Comparison of ENCODE assay signal across 29 mouse cellular contexts in genomic region chr6:65262572-65262971, GRCm38 (mm10).
DNase-seq lines count a peak whose midpoint lies in the region; ATAC-seq and TF ChIP-seq lines count a peak whose summit lies in the region.
"Had no signal": no experiment of that assay in that cellular context is flagged by ENCODE, and none has a peak within 500 bp of the region (broad histone marks: within the 10 kb centered on the region; RNA-seq: fewer than 3 reads in every experiment).

No protein-coding gene starts in this region.

- no peaks in the 10 kb centered on the region for H3K36me3 ChIP-seq in midbrain, postnatal 0 days (ENCODE audit: insufficient read depth, low read length)
- H3K36me3 ChIP-seq in midbrain, embryonic 10.5 days, result no peaks in the 10 kb centered on the region
- H3K36me3 ChIP-seq in liver, postnatal 0 days (replicated peaks; ENCODE audit: insufficient read depth, low read length), result no peaks in the 10 kb centered on the region
- H3K36me3 ChIP-seq: embryonic facial prominence, embryonic 12.5 days; forebrain, embryonic 15.5 days; heart, embryonic 12.5 days; hindbrain, embryonic 13.5 days; limb, embryonic 12.5 days; liver, embryonic 15.5 days; lung, embryonic 15.5 days; neural tube, embryonic 12.5 days had no signal

- TF ChIP-seq POLR2A in cerebellum, adult 2 months (IDR thresholded peaks at IDR 0.05; ENCODE audit: borderline replicate concordance, insufficient read depth, low read length), result no peak

- no peak for ATAC-seq in midbrain, postnatal 0 days (ENCODE audit: low FRiP score)
- ATAC-seq in liver, postnatal 0 days, result no peak
- ATAC-seq: forebrain, embryonic 15.5 days; inflammation-experienced regulatory T-cells, adult 6 months; midbrain, embryonic 16.5 days had no signal

- H3K9me3 ChIP-seq in midbrain, postnatal 0 days (ENCODE audit: low read length), result no peaks in the 10 kb centered on the region
- no peaks in the 10 kb centered on the region for H3K9me3 ChIP-seq in midbrain, embryonic 10.5 days (replicated peaks)
- H3K9me3 ChIP-seq in liver, postnatal 0 days (ENCODE audit: low read length), result no peaks in the 10 kb centered on the region
- H3K9me3 ChIP-seq: embryonic facial prominence, embryonic 12.5 days; forebrain, embryonic 15.5 days; heart, embryonic 12.5 days; hindbrain, embryonic 13.5 days; limb, embryonic 12.5 days; liver, embryonic 15.5 days; lung, embryonic 15.5 days; neural tube, embryonic 12.5 days had no signal

- no peak for TF ChIP-seq EP300 in liver, postnatal 0 days (IDR thresholded peaks at IDR 0.05; ENCODE audit: low read depth)

- H3K27ac ChIP-seq in midbrain, postnatal 0 days (ENCODE audit: low read depth, low read length), result no peak overlapping the region
- H3K27ac ChIP-seq in midbrain, embryonic 10.5 days (replicated peaks), result no peak overlapping the region
- H3K27ac ChIP-seq in cerebellum, adult 2 months (ENCODE audit: insufficient read depth, low read length), result no peak overlapping the region
- H3K27ac ChIP-seq in liver, postnatal 0 days (ENCODE audit: low read depth), result no peak overlapping the region
- H3K27ac ChIP-seq: embryonic facial prominence, embryonic 12.5 days; forebrain, embryonic 15.5 days; gastrocnemius, adult 2 months; hindbrain, embryonic 13.5 days; left cerebral cortex, adult 2 months; limb, embryonic 12.5 days; liver, embryonic 15.5 days; lung, embryonic 15.5 days; neural tube, embryonic 12.5 days had no signal

- no peak overlapping the region for H3K4me2 ChIP-seq in midbrain, postnatal 0 days (ENCODE audit: low read depth, low read length, poor library complexity, severe bottlenecking)
- H3K4me2 ChIP-seq in liver, postnatal 0 days (ENCODE audit: low read depth, low read length), result no peak overlapping the region
- H3K4me2 ChIP-seq: embryonic facial prominence, embryonic 12.5 days; forebrain, embryonic 15.5 days; heart, embryonic 12.5 days; hindbrain, embryonic 13.5 days; limb, embryonic 12.5 days; liver, embryonic 15.5 days; lung, embryonic 15.5 days; midbrain, embryonic 11.5 days; neural tube, embryonic 12.5 days had no signal

- WGBS in midbrain, postnatal 0 days, result 79% methylated on average over 1 of the region's 1 CpGs
- WGBS in midbrain, embryonic 10.5 days, result 93% methylated on average over 1 of the region's 1 CpGs
- 9% methylated on average over 1 of the region's 1 CpGs for WGBS in cerebellum, adult 2 months
- 69% methylated on average over 1 of the region's 1 CpGs for WGBS in liver, postnatal 0 days (ENCODE audit: insufficient replicate concordance)

- DNase-seq in midbrain, postnatal 0 days (ENCODE audit: low spot score), result peak; percentile 12
- DNase-seq in midbrain, embryonic 10.5 days (ENCODE audit: low spot score), result no peak
- peak; percentile 44 to 84 for DNase-seq in cerebellum, adult 2 months
- DNase-seq in cerebellum, postnatal 14 days, result peak; percentile 77 to 86
- DNase-seq in liver, postnatal 0 days, result no peak
- no peak for DNase-seq in retina, embryonic 14.5 days (ENCODE audit: low spot score)
- DNase-seq: adrenal gland, postnatal 36 days; B cell, adult 2 months; embryo, embryonic 11 days; gastrocnemius, adult 2 months; gastrocnemius, postnatal 36 days; heart, adult 18-20 months; heart, postnatal 4 days; kidney, adult 8-10 months; kidney, postnatal 14 days; layer of hippocampus, adult 9-11 months had no signal

- no peak overlapping the region for H3K4me3 ChIP-seq in midbrain, postnatal 0 days (ENCODE audit: low read depth, low read length)
- no peak overlapping the region for H3K4me3 ChIP-seq in midbrain, embryonic 10.5 days
- no peak overlapping the region for H3K4me3 ChIP-seq in cerebellum, adult 2 months (replicated peaks; ENCODE audit: insufficient read depth, low read depth, low read length)
- no peak overlapping the region for H3K4me3 ChIP-seq in liver, postnatal 0 days (ENCODE audit: low read depth, low read length)
- H3K4me3 ChIP-seq: embryonic facial prominence, embryonic 12.5 days; forebrain, embryonic 15.5 days; gastrocnemius, adult 2 months; heart, embryonic 12.5 days; hindbrain, embryonic 13.5 days; left cerebral cortex, adult 2 months; limb, embryonic 12.5 days; liver, embryonic 15.5 days; lung, embryonic 15.5 days; myocyte; neural tube, embryonic 12.5 days had no signal

- H3K9ac ChIP-seq in midbrain, postnatal 0 days (replicated peaks; ENCODE audit: low read length, poor library complexity, severe bottlenecking), result no peak overlapping the region
- H3K9ac ChIP-seq in liver, postnatal 0 days (replicated peaks), result no peak overlapping the region
- H3K9ac ChIP-seq: embryonic facial prominence, embryonic 12.5 days; forebrain, embryonic 15.5 days; heart, embryonic 12.5 days; hindbrain, embryonic 13.5 days; limb, embryonic 12.5 days; liver, embryonic 15.5 days; lung, embryonic 15.5 days; neural tube, embryonic 12.5 days had no signal

- H3K27me3 ChIP-seq in midbrain, postnatal 0 days (ENCODE audit: insufficient read depth, low read length), result no peaks in the 10 kb centered on the region
- H3K27me3 ChIP-seq in midbrain, embryonic 10.5 days (ENCODE audit: low read depth, poor library complexity, severe bottlenecking), result no peaks in the 10 kb centered on the region
- H3K27me3 ChIP-seq in cerebellum, adult 2 months (ENCODE audit: control insufficient read depth, insufficient read depth, low read length), result no peaks in the 10 kb centered on the region
- H3K27me3 ChIP-seq in liver, postnatal 0 days (ENCODE audit: insufficient read depth, low read length), result no peaks in the 10 kb centered on the region
- H3K27me3 ChIP-seq: embryonic facial prominence, embryonic 12.5 days; forebrain, embryonic 15.5 days; heart, embryonic 12.5 days; hindbrain, embryonic 13.5 days; limb, embryonic 12.5 days; liver, embryonic 15.5 days; lung, embryonic 15.5 days; neural tube, embryonic 12.5 days had no signal

- TF ChIP-seq CTCF in midbrain, postnatal 0 days (IDR thresholded peaks at IDR 0.05), result no peak
- no peak for TF ChIP-seq CTCF in cerebellum, adult 2 months (IDR thresholded peaks at IDR 0.05; ENCODE audit: borderline replicate concordance, insufficient read depth, low read depth, low read length)
- no peak for TF ChIP-seq CTCF in liver, postnatal 0 days (IDR thresholded peaks at IDR 0.05; ENCODE audit: low read depth)

- no peaks in the 10 kb centered on the region for H3K4me1 ChIP-seq in midbrain, postnatal 0 days (ENCODE audit: insufficient read depth, low read length)
- H3K4me1 ChIP-seq in midbrain, embryonic 10.5 days, result no peaks in the 10 kb centered on the region
- no peaks in the 10 kb centered on the region; the same call in 1 of the 2 replicates for H3K4me1 ChIP-seq in cerebellum, adult 2 months (ENCODE audit: control insufficient read depth, insufficient read depth, low read length)
- no peaks in the 10 kb centered on the region for H3K4me1 ChIP-seq in liver, postnatal 0 days (ENCODE audit: insufficient read depth)
- H3K4me1 ChIP-seq: embryonic facial prominence, embryonic 12.5 days; forebrain, embryonic 15.5 days; heart, embryonic 12.5 days; hindbrain, embryonic 13.5 days; limb, embryonic 12.5 days; liver, embryonic 15.5 days; lung, embryonic 15.5 days; neural tube, embryonic 12.5 days had no signal

Comparison
In these comparisons a context has a peak if more than half of its experiments do, and no peak if none do; other contexts are left out.
1. DNase-seq: peak in midbrain, postnatal 0 days (single experiment), cerebellum, adult 2 months (2 of 2) and cerebellum, postnatal 14 days (2 of 2); none in midbrain, embryonic 10.5 days (single experiment), liver, postnatal 0 days (single experiment) and retina, embryonic 14.5 days (single experiment).